Mouse (Mus musculus): ENCODE measurements around the gene Inppl1. TPM values are rescaled to one million over a fixed set of nuclear protein-coding genes. Genes with fewer than 3 reads are reported as not detected.
A peak's percentile ranks its signal among the peaks of the same experiment; 100 is the strongest.

Inppl1 gene
- polyA plus RNA-seq, 1 experiment from 2014 or later = 54.7 TPM

- peaks cover 23% of the 10 kb centered on the region for H3K36me3 ChIP-seq
- H3K27me3 ChIP-seq = no peaks in the 10 kb centered on the region
- H3K27ac ChIP-seq = peak overlapping the region; percentile 98
- WGBS = under 1% methylated on average over 62 of the region's 63 CpGs
- peak; percentile 41 for ATAC-seq (ENCODE audit: borderline replicate concordance, extremely low read depth, low FRiP score, low TSS enrichment)
- peak overlapping the region; percentile 92 for H3K9ac ChIP-seq
- H3K4me1 ChIP-seq = peaks cover 31% of the 10 kb centered on the region
- H3K4me2 ChIP-seq = peak overlapping the region; percentile 73
- H3K4me3 ChIP-seq = peak overlapping the region; percentile 82
- no peaks in the 10 kb centered on the region for H3K9me3 ChIP-seq
Measured at GRCm38 (mm10) chr7:101836271-101837153, 1.5 kb downstream of the Inppl1 start.

GRCm38 (mm10) chr7:101835457-101836109 is 2.4 kb downstream of the Inppl1 start:
- H3K9ac ChIP-seq = peak overlapping the region; percentile 92
- peak overlapping the region; percentile 82 for H3K4me3 ChIP-seq
- H3K4me2 ChIP-seq = peak overlapping the region; percentile 73
- WGBS = 23% methylated on average over 5 of the region's 5 CpGs
- no peaks in the 10 kb centered on the region for H3K9me3 ChIP-seq
- no peak for ATAC-seq (ENCODE audit: borderline replicate concordance, extremely low read depth, low FRiP score, low TSS enrichment)
- H3K36me3 ChIP-seq = peaks cover 33% of the 10 kb centered on the region
- no peaks in the 10 kb centered on the region for H3K27me3 ChIP-seq
- peaks cover 31% of the 10 kb centered on the region for H3K4me1 ChIP-seq
- peak overlapping the region; percentile 98; the same call in 1 of the 2 replicates for H3K27ac ChIP-seq

GRCm38 (mm10) chr7:101834903-101835302 is 3.1 kb downstream of the Inppl1 start:
- Histone ChIP-seq H3K4me2 (peak overlapping the region; percentile 73), H3K9me3 (no peaks in the 10 kb centered on the region), H3K9ac (peak overlapping the region; percentile 92; the same call in 1 of the 2 replicates), H3K36me3 (peaks cover 39% of the 10 kb centered on the region), H3K27ac (no peak overlapping the region), H3K4me1 (peaks cover 31% of the 10 kb centered on the region), H3K4me3 (peak overlapping the region; percentile 82; the same call in 1 of the 2 replicates), H3K27me3 (no peaks in the 10 kb centered on the region)
- 54% methylated on average over 3 of the region's 3 CpGs for WGBS
- ATAC-seq (ENCODE audit: borderline replicate concordance, extremely low read depth, low FRiP score, low TSS enrichment) = no peak

GRCm38 (mm10) chr7:101833916-101834584 is 4.0 kb downstream of the Inppl1 start:
- no peaks in the 10 kb centered on the region for H3K9me3 ChIP-seq
- H3K27ac ChIP-seq = no peak overlapping the region
- no peaks in the 10 kb centered on the region for H3K27me3 ChIP-seq
- ATAC-seq (ENCODE audit: borderline replicate concordance, extremely low read depth, low FRiP score, low TSS enrichment) = no peak
- H3K4me2 ChIP-seq = no peak overlapping the region
- no peak overlapping the region for H3K9ac ChIP-seq
- peaks cover 30% of the 10 kb centered on the region for H3K4me1 ChIP-seq
- H3K36me3 ChIP-seq = peaks cover 48% of the 10 kb centered on the region
- H3K4me3 ChIP-seq = no peak overlapping the region
- 62% methylated on average over 3 of the region's 3 CpGs for WGBS

GRCm38 (mm10) chr7:101833352-101833751 is 4.7 kb downstream of the Inppl1 start:
- H3K4me3 ChIP-seq = no peak overlapping the region
- H3K9me3 ChIP-seq = no peaks in the 10 kb centered on the region
- H3K4me1 ChIP-seq = peaks cover 23% of the 10 kb centered on the region
- no peak overlapping the region for H3K27ac ChIP-seq
- no peak overlapping the region for H3K9ac ChIP-seq
- peaks cover 55% of the 10 kb centered on the region for H3K36me3 ChIP-seq
- 64% methylated on average over 5 of the region's 5 CpGs for WGBS
- H3K4me2 ChIP-seq = no peak overlapping the region
- no peaks in the 10 kb centered on the region for H3K27me3 ChIP-seq
- no peak for ATAC-seq (ENCODE audit: borderline replicate concordance, extremely low read depth, low FRiP score, low TSS enrichment)

- Histone ChIP-seq H3K27ac (no peak overlapping the region), H3K36me3 (peaks cover 65% of the 10 kb centered on the region), H3K4me1 (peaks cover 23% of the 10 kb centered on the region), H3K27me3 (no peaks in the 10 kb centered on the region), H3K9me3 (no peaks in the 10 kb centered on the region), H3K4me2 (no peak overlapping the region), H3K4me3 (no peak overlapping the region), H3K9ac (no peak overlapping the region)
- ATAC-seq (ENCODE audit: borderline replicate concordance, extremely low read depth, low FRiP score, low TSS enrichment) = no peak
- 85% methylated on average over 4 of the region's 4 CpGs for WGBS
Measured at GRCm38 (mm10) chr7:101832372-101832771, 5.7 kb downstream of the Inppl1 start.

GRCm38 (mm10) chr7:101831437-101831836 is 6.6 kb downstream of the Inppl1 start:
- 93% methylated on average over 8 of the region's 8 CpGs for WGBS
- peaks cover 74% of the 10 kb centered on the region for H3K36me3 ChIP-seq
- peaks cover 23% of the 10 kb centered on the region for H3K4me1 ChIP-seq
- no peak overlapping the region for H3K4me3 ChIP-seq
- no peak overlapping the region for H3K9ac ChIP-seq
- H3K9me3 ChIP-seq = no peaks in the 10 kb centered on the region
- H3K27ac ChIP-seq = no peak overlapping the region
- no peak overlapping the region for H3K4me2 ChIP-seq
- no peaks in the 10 kb centered on the region for H3K27me3 ChIP-seq
- ATAC-seq (ENCODE audit: borderline replicate concordance, extremely low read depth, low FRiP score, low TSS enrichment) = no peak

- Histone ChIP-seq H3K4me1 (peaks cover 15% of the 10 kb centered on the region), H3K4me3 (no peak overlapping the region), H3K9me3 (no peaks in the 10 kb centered on the region), H3K4me2 (no peak overlapping the region), H3K36me3 (peaks cover 85% of the 10 kb centered on the region), H3K27me3 (no peaks in the 10 kb centered on the region), H3K9ac (no peak overlapping the region), H3K27ac (no peak overlapping the region)
- WGBS = 87% methylated on average over 3 of the region's 3 CpGs
- ATAC-seq (ENCODE audit: borderline replicate concordance, extremely low read depth, low FRiP score, low TSS enrichment) = no peak
Measured at GRCm38 (mm10) chr7:101830373-101830772, 7.7 kb downstream of the Inppl1 start.

- ATAC-seq (ENCODE audit: borderline replicate concordance, extremely low read depth, low FRiP score, low TSS enrichment) = no peak
- Histone ChIP-seq H3K36me3 (peaks cover 54% of the 10 kb centered on the region), H3K9me3 (no peaks in the 10 kb centered on the region), H3K27me3 (peaks cover 27% of the 10 kb centered on the region), H3K4me1 (peaks cover 31% of the 10 kb centered on the region), H3K4me3 (no peak overlapping the region), H3K27ac (peak overlapping the region; percentile 30; the same call in 1 of the 2 replicates), H3K4me2 (no peak overlapping the region), H3K9ac (no peak overlapping the region)
- WGBS = 79% methylated on average over 18 of the region's 18 CpGs
Measured at GRCm38 (mm10) chr7:101823758-101824630, 14.0 kb downstream of the Inppl1 start.

- no peak overlapping the region for H3K4me3 ChIP-seq
- ATAC-seq (ENCODE audit: borderline replicate concordance, extremely low read depth, low FRiP score, low TSS enrichment) = peak; percentile 8; the same call in 1 of the 2 replicates
- peak overlapping the region; percentile 93 for H3K27ac ChIP-seq
- peaks cover 36% of the 10 kb centered on the region for H3K4me1 ChIP-seq
- no peak overlapping the region for H3K9ac ChIP-seq
- no peaks in the 10 kb centered on the region for H3K9me3 ChIP-seq
- peaks cover 45% of the 10 kb centered on the region for H3K36me3 ChIP-seq
- peak overlapping the region; percentile 88; the same call in 1 of the 2 replicates for H3K4me2 ChIP-seq
- peaks cover 36% of the 10 kb centered on the region for H3K27me3 ChIP-seq
- 45% methylated on average over 32 of the region's 32 CpGs for WGBS
Measured at GRCm38 (mm10) chr7:101822836-101823757, 14.9 kb downstream of the Inppl1 start.
